Mouse (Mus musculus): ENCODE measurements around the gene Hspb2. TPM values are rescaled to one million over a fixed set of nuclear protein-coding genes. Genes with fewer than 3 reads are reported as not detected.

Gene Hspb2
- polyA plus RNA-seq, 1 experiment from 2014 or later: 6.6 TPM

DNA sequence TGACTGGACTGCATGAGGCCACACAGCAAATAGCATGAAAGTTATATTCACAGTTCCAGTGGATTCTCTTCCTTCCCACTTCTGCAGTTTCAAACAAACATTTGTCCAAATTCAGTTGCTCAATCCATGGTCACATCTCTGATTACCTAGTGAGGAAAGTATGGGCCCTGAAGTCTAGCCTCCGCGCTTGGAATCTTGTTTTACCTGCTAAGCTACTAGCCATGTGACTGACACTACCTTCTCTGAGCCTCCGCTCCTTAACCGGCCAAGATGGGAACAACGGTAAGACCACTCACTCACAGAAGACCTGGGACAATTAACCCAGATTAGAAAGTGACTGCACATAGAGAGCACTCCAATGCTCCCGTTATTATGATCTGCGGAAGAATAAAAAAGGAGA, 6.3 kb downstream of the Hspb2 start:
- 0 out of 2 replicates have a peak overlapping the region, but pooled peaks have one; percentile 42 for H3K9ac ChIP-seq (replicated peaks)
- H3K27ac ChIP-seq (replicated peaks): no peak overlapping the region
- H3K4me1 ChIP-seq: peaks cover 8% of the 10 kb centered on the region
- peaks cover 3% of the 10 kb centered on the region; the same call in 1 of the 2 replicates for H3K27me3 ChIP-seq (replicated peaks)
- 19% methylated on average over 7 of the region's 7 CpGs for WGBS
- H3K4me2 ChIP-seq: peak overlapping the region; percentile 58
- no peak for ATAC-seq (ENCODE audit: low FRiP score)
- no peaks in the 10 kb centered on the region for H3K36me3 ChIP-seq
- H3K9me3 ChIP-seq (replicated peaks): no peaks in the 10 kb centered on the region
- peak overlapping the region; percentile 35 for H3K4me3 ChIP-seq (replicated peaks)

DNA sequence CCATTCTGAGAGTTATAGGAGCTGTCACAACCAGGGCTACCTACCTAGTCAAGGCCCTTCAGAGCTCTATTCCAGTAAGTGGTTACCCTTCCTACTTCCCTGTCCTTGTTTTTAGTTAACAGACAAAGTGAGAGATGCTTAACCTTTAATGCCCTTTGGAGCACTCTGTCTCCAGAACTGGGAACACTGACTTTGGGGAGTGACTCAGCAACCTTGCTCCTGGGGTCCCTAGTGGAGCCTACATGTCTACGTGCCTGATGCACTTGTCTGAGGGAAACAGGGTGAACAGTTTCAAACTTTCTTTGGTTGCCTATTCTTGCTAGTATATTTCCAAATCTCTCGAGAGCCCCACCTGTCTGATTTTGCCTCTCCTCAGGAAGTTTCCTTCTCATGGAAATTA, 9.4 kb downstream of the Hspb2 start:
- WGBS: 76% methylated on average over 2 of the region's 2 CpGs
- peaks cover 18% of the 10 kb centered on the region for H3K4me1 ChIP-seq
- no peak overlapping the region for H3K4me2 ChIP-seq
- no peak overlapping the region for H3K9ac ChIP-seq (replicated peaks)
- no peaks in the 10 kb centered on the region for H3K36me3 ChIP-seq
- ATAC-seq (ENCODE audit: low FRiP score): no peak
- peaks cover 3% of the 10 kb centered on the region; the same call in 1 of the 2 replicates for H3K27me3 ChIP-seq (replicated peaks)
- no peaks in the 10 kb centered on the region for H3K9me3 ChIP-seq (replicated peaks)
- H3K4me3 ChIP-seq (replicated peaks): no peak overlapping the region
- no peak overlapping the region for H3K27ac ChIP-seq (replicated peaks)

DNA sequence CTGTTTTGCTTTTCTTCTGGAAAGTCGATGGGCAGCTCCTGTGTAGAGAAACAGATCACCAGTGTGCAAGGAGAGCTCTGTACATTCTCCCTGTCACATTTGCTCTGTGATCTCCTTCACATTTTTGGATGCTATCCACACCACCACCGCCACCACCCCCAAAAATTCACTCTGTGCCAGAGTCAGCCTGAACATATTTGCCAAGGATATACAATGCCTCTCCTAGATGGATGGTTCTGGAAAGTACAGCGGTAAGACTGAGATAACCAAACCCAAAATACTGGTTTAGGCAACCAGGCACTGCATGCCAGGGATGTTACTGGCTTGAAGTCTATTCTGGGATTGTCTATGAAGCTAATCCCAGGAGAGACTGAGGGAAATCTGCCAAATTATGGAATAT, 9.9 kb downstream of the Hspb2 start:
- H3K27me3 ChIP-seq (replicated peaks): 0 out of 2 replicates have a peak, but pooled peaks cover 3% of the 10 kb centered on the region
- H3K9me3 ChIP-seq (replicated peaks): no peaks in the 10 kb centered on the region
- WGBS: 90% methylated on average over 3 of the region's 3 CpGs
- H3K4me1 ChIP-seq: peaks cover 18% of the 10 kb centered on the region
- H3K9ac ChIP-seq (replicated peaks): no peak overlapping the region
- ATAC-seq (ENCODE audit: low FRiP score): no peak
- no peak overlapping the region for H3K4me3 ChIP-seq (replicated peaks)
- H3K27ac ChIP-seq (replicated peaks): no peak overlapping the region
- no peaks in the 10 kb centered on the region for H3K36me3 ChIP-seq
- H3K4me2 ChIP-seq: no peak overlapping the region

DNA sequence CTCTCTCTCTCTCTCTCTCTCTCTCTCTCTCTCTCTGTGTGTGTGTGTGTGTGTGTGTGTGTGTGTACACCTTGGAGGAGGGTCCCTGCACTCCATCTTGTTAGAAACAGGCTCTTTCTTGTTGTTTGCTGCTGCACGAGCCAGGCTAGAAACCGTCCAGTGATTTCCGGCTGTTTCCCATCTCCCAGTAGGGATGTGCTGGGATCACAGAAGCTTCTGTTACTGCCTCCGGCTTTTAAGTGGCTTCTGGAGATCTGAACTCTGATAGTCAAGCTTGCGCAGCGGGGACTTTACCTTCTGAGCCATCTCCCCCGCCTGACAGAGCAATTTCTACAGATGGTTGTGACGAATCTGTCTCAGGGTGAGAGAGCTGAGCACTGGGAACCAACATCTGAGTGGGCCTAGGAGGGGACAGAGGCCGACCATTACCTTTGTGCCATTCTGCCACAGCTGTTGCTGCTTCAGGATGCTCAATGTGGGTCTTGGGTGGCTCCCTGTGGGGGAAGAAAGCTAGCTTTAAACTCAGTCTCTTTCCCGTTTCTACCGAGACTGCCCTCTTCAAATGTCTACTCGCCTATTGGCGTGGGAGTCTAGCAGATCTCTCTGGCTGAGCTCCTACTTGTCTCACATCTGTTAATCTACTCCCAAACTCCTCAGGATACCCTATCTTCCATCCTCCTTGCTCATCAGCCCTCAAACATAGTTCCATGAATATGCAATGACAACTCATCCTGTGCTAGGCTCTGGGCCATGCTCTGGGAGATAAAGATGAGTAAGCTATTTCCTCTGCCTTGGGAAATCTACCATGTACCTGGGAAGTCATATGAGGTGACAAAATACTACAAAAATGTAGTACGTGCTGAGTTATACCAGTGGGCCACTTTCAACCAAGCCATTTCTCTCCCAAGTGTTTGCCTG, 11.0 kb downstream of the Hspb2 start:
- no peak for ATAC-seq (ENCODE audit: low FRiP score)
- WGBS: 90% methylated on average over 14 of the region's 14 CpGs

DNA sequence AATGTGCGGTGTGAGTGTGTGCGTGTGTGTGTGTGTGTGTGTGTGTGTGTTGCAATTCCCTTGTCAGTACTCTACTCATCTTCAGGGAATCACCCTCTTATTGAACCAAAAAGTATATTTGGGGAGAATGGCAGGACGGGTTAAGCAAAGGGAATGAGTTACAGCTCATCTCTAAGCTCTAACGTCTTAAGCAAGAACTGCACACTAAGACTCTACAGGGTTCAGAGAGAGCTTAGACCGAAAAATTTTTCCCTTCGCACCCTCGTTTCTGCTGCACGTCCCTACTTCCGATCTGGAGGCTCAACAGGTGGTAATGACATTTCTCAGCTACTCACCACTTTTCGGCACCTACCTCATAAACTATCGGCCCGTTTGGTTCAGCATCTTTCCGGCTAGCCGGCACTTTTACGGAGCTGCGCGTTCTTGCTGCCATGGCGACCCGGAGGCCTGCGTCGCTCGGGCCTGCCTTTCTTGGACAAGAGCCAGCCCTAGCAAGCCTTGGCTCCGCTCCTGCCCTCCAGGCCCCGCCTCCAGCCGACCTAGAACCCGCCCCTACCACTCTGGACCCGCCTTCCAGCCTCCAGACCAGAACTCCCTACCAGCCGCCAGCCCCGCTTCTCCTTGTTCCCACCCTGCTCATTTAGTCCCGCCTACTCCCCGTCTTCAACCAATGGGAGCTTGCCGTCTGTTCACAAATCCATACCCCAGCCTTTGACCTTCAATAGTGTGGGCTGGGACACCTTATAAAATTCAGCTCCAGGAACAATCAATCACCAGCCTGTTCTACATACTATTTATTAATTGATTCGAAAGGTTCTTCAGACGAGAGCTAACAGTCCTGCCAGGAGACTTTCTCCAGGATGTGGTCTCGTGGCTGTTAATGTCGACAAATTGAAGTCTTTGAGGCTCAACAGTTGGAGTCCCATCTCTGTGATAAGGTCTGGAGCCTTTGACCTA, 13.0 kb downstream of the Hspb2 start, which contains the start of gene Dixdc1:
Gene Dixdc1 (minus strand): TSS at position 604 of the 957 bp plus-strand sequence.
- Histone ChIP-seq H3K4me1 (peaks cover 13% of the 10 kb centered on the region), H3K9ac (replicated peaks) (no peak within 1 kb of the TSS), H3K27ac (replicated peaks) (no peak within 1 kb of the TSS), H3K36me3 (no peaks in the 10 kb centered on the region), H3K9me3 (replicated peaks) (no peaks in the 10 kb centered on the region), H3K4me3 (replicated peaks) (peak within 1 kb of the TSS; percentile 37), H3K27me3 (replicated peaks) (no peaks in the 10 kb centered on the region), H3K4me2 (peak within 1 kb of the TSS; percentile 67)
- ATAC-seq (ENCODE audit: low FRiP score): peak; percentile 95
- WGBS: 12% methylated on average over 36 of the region's 36 CpGs

More for the DNA sequence above, 11.0 kb downstream of the Hspb2 start:
- H3K4me2 ChIP-seq: no peak overlapping the region
- H3K9me3 ChIP-seq (replicated peaks): no peaks in the 10 kb centered on the region
- H3K9ac ChIP-seq (replicated peaks): no peak overlapping the region
- no peak overlapping the region for H3K4me3 ChIP-seq (replicated peaks)
- H3K27me3 ChIP-seq (replicated peaks): no peaks in the 10 kb centered on the region
- H3K4me1 ChIP-seq: peaks cover 12% of the 10 kb centered on the region
- H3K27ac ChIP-seq (replicated peaks): no peak overlapping the region
- H3K36me3 ChIP-seq: no peaks in the 10 kb centered on the region

DNA sequence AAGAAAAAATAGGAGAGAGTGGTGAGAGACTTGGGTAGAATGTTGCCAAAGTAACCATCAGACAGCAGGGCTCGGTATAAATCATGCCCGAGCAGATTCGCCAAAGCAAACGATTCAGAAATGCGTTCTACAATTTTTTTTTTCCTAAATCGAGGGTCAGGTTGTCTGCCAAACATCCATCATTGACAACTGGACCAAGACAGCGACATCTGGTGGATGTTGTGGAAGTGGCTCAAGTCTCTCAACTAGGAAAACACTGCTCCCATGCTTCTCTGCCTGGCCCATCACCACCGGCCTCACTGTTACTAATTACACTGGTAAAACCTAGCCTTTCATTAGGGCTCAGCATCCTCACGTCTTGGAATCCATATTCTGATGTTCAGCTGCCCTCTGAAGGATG, 17.2 kb downstream of the Hspb2 start:
- no peak overlapping the region for H3K9ac ChIP-seq (replicated peaks)

DNA sequence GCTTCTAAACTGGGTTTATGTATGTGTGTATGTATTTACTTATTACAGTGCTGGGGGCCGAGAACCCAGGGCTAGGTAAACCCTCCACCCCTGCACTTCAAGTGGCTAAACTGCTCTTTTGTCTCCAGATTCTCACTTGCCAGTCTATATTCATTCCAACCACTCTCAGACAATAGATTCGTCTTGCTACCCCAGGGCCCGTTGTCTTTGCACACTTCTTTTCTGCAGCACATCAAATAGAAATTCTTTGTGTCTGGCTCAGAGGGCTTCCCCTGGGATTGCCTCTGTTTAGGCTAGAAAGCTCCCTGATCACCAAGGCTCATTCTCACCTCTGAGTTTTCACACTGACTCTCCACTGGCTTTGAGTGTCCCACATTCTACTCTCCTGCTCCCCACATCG, 19.6 kb downstream of the Hspb2 start:
- no peak overlapping the region for H3K9ac ChIP-seq (replicated peaks)
- no peaks in the 10 kb centered on the region for H3K9me3 ChIP-seq (replicated peaks)
- no peaks in the 10 kb centered on the region for H3K36me3 ChIP-seq
- no peak overlapping the region for H3K4me3 ChIP-seq (replicated peaks)
- H3K27ac ChIP-seq (replicated peaks): no peak overlapping the region
- H3K27me3 ChIP-seq (replicated peaks): no peaks in the 10 kb centered on the region
- H3K4me1 ChIP-seq: peaks cover 16% of the 10 kb centered on the region
- no peak for ATAC-seq (ENCODE audit: low FRiP score)
- H3K4me2 ChIP-seq: no peak overlapping the region
- 12% methylated on average over 4 of the region's 4 CpGs for WGBS

More for the DNA sequence above, 17.2 kb downstream of the Hspb2 start:
- no peak for ATAC-seq (ENCODE audit: low FRiP score)
- H3K27ac ChIP-seq (replicated peaks): no peak overlapping the region
- H3K4me2 ChIP-seq: peak overlapping the region; percentile 47
- H3K4me1 ChIP-seq: peaks cover 13% of the 10 kb centered on the region
- no peaks in the 10 kb centered on the region for H3K9me3 ChIP-seq (replicated peaks)
- H3K27me3 ChIP-seq (replicated peaks): no peaks in the 10 kb centered on the region
- no peak overlapping the region for H3K4me3 ChIP-seq (replicated peaks)
- 3% methylated on average over 9 of the region's 9 CpGs for WGBS
- no peaks in the 10 kb centered on the region for H3K36me3 ChIP-seq

DNA sequence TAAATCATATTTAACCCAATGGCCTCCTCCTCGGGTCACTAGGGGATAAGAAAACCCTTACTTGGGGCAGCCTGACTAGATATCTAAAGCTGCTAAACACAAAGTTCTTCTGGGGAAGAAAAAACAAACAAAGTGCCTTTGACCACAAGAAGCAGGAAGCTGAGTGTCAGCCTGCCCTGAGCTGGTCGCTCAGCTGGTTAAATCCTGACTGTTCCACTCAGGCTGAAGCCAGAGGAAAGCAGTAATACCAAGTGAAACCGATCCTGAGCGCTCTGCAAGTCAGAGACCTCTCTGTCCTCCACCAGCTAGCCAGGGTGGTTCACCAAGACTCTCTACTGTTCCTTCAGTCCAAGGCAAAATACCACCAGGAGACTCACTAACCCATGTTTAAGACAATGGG, 22.6 kb downstream of the Hspb2 start:
- 0 out of 2 replicates have a peak overlapping the region, but pooled peaks have one; percentile 92 for H3K27ac ChIP-seq (replicated peaks)
- H3K4me3 ChIP-seq (replicated peaks): no peak overlapping the region
- 71% methylated on average over 4 of the region's 4 CpGs for WGBS
- H3K4me2 ChIP-seq: no peak overlapping the region
- peaks cover 40% of the 10 kb centered on the region for H3K4me1 ChIP-seq
- H3K27me3 ChIP-seq (replicated peaks): no peaks in the 10 kb centered on the region
- H3K9ac ChIP-seq (replicated peaks): no peak overlapping the region
- H3K36me3 ChIP-seq: no peaks in the 10 kb centered on the region
- no peaks in the 10 kb centered on the region for H3K9me3 ChIP-seq (replicated peaks)
- no peak for ATAC-seq (ENCODE audit: low FRiP score)

DNA sequence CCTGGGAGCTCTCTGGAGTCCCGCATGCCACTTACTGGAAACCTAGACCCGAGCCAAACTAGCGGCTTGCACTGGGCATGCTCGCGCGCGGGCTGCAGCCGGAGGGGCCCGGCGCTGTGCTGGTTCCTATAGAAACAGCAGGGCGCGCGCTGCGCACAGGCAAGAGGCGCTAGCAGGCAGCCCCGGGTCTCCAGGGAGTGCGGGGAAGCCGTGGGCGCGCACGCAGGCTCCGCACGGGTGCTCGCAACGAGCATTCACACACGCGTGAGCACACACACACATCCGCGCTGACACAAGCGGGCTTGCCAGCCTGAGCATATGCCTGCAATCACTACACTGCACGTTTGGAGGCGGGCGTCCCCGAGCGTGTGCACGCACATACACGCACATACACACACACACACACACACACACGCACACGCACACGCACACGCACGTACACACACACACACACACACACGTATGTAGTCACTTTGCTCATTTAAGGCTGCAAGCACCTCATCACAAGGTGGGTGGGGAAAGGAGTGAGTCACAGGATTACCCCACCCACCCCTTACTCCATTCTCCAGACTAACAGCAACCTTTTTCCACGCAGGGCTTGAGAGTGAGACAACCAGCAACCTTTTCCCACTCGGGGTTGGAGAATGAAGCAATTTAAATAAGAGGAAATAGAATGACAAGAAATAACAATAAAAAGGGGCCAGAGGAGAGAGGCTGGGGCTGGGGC, 24.1 kb downstream of the Hspb2 start:
- Histone ChIP-seq H3K9ac (replicated peaks) (peak overlapping the region; percentile 71), H3K9me3 (replicated peaks) (no peaks in the 10 kb centered on the region), H3K27me3 (replicated peaks) (no peaks in the 10 kb centered on the region), H3K4me2 (peak overlapping the region; percentile 82), H3K27ac (replicated peaks) (peak overlapping the region; percentile 92), H3K36me3 (no peaks in the 10 kb centered on the region), H3K4me3 (replicated peaks) (peak overlapping the region; percentile 67), H3K4me1 (peaks cover 53% of the 10 kb centered on the region)
- ATAC-seq (ENCODE audit: low FRiP score): peak; percentile 96
- WGBS: under 1% methylated on average over 45 of the region's 45 CpGs

DNA sequence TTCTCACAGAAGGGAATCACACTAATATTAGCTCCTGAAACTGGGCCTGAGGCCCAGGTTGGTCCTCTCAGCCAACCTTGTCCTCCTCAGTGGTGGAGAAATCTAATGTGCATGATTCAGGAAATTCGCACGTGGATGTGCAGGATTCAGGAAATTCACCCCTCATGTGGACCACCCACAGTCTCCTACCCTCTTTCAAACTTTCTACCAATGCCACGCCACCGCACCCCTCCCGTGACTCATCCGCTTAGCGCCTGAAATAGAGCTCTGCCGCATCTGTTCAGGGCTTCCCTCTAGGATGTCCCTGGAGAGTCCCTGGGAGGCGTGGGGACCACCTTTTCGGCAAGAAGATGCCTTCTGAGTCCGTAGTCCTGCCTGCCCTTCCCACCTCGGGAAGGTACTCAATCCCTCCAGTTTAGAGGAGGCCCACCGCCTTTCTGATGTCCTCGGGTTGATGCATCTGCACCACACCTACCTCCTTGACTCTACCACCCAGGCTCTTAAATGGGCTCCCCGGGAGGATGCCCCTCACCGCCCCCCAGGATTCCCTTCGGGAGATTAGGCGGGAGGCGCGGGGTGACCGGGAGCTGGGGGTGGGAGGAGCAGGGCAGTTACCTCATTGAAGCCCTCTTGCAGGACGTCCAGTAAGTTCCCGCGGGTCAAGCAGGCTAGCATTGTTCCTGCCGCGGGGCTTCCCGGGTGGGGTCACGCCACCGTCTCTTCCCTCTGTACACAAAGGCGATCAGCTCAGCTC, 24.8 kb downstream of the Hspb2 start:
- no peaks in the 10 kb centered on the region for H3K36me3 ChIP-seq
- no peaks in the 10 kb centered on the region for H3K27me3 ChIP-seq (replicated peaks)
- WGBS: 3% methylated on average over 30 of the region's 30 CpGs
- H3K27ac ChIP-seq (replicated peaks): peak overlapping the region; percentile 92
- H3K4me2 ChIP-seq: peak overlapping the region; percentile 82
- peak; percentile 15 for ATAC-seq (ENCODE audit: low FRiP score)
- peak overlapping the region; percentile 67 for H3K4me3 ChIP-seq (replicated peaks)
- peak overlapping the region; percentile 71 for H3K9ac ChIP-seq (replicated peaks)
- H3K9me3 ChIP-seq (replicated peaks): no peaks in the 10 kb centered on the region
- peaks cover 59% of the 10 kb centered on the region for H3K4me1 ChIP-seq
